Mouse (Mus musculus) midbrain, embryonic 11.5 days (tissue): Measurements from ENCODE around the gene Tomt. TPM values are rescaled to one million over a fixed set of nuclear protein-coding genes. Genes with fewer than 3 reads are reported as not detected.

Experiments
- ATAC-seq: fragments of 200-750 bp; cut with Nextera tagmentation; 2 replicates; pipeline ENCODE4 v1.8.0; 2017; ENCODE audit warnings: moderate TSS enrichment, moderate library complexity; ENCODE audit not compliant: low FRiP score
- DNase-seq: peaks from one replicate; pipeline ENCODE4 v3.0.0; 2015; ENCODE audit warnings: low spot score; ENCODE audit errors: missing footprints
- H3K27ac ChIP-seq: fragments of 300-500 bp; sonication (generic); 2 replicates; pipeline ENCODE4 v1.5.1; 2014; ENCODE audit warnings: low read depth, low read length
- H3K27me3 ChIP-seq: fragments of 300-500 bp; sonication (generic); 2 replicates; pipeline ENCODE4 v1.6.1; 2014; ENCODE audit warnings: mild to moderate bottlenecking, low read length, moderate library complexity, mixed read lengths; ENCODE audit not compliant: control insufficient read depth, insufficient read depth
- H3K36me3 ChIP-seq: fragments of 300-500 bp; sonication (generic); 2 replicates; pipeline ENCODE4 v1.6.1; 2014; ENCODE audit warnings: mild to moderate bottlenecking, low read length, moderate library complexity, mixed read lengths; ENCODE audit not compliant: control insufficient read depth, insufficient read depth
- H3K4me1 ChIP-seq: fragments of 300-500 bp; sonication (generic); 2 replicates; pipeline ENCODE4 v1.6.1; 2014; ENCODE audit warnings: low read length; ENCODE audit not compliant: control insufficient read depth, insufficient read depth
- H3K4me2 ChIP-seq: fragments of 300-500 bp; sonication (generic); 2 replicates; pipeline ENCODE4 v1.6.1; 2014; ENCODE audit warnings: mild to moderate bottlenecking, moderate library complexity
- H3K4me3 ChIP-seq: fragments of 300-500 bp; sonication (generic); 2 replicates; pipeline ENCODE4 v1.5.1; 2014; ENCODE audit warnings: low read depth, low read length
- H3K9ac ChIP-seq: fragments of 300-500 bp; sonication (generic); 2 replicates; pipeline ENCODE4 v1.6.1; 2014; ENCODE audit warnings: low read length
- H3K9me3 ChIP-seq: fragments of 300-500 bp; sonication (generic); 2 replicates; pipeline ENCODE4 v1.6.1; 2016; ENCODE audit warnings: low read length; ENCODE audit not compliant: control insufficient read depth
- WGBS: fragments of 180-500 bp; shearing (Covaris S2); extraction: QIAGEN DNeasy Blood & Tissue Kit; methylation state at CpG from one replicate; pipeline ENCODE4 v1.1.7; 2014; 5-methylcytosine and 5-hydroxymethylcytosine counted together
- polyA plus RNA-seq: library from polyadenylated mRNA; unstranded; fragments of >200 nt; fragmentation: Nextera tagmentation; extraction: Ambion mirVana; gene quantifications from 2 replicates; pipeline ENCODE4 v1.2.1, GENCODE M21; 2014

The Tomt gene
- polyA plus RNA-seq, 1 experiment from 2014 or later = 0.59 TPM

- Histone ChIP-seq H3K36me3 (peaks cover 20% of the 10 kb centered on the region), H3K4me3 (no peak overlapping the region), H3K4me1 (peaks cover 4% of the 10 kb centered on the region), H3K9ac (no peak overlapping the region), H3K9me3 (no peaks in the 10 kb centered on the region), H3K4me2 (no peak overlapping the region), H3K27me3 (no peaks in the 10 kb centered on the region), H3K27ac (no peak overlapping the region)
- WGBS = 61% methylated on average over 3 of the region's 3 CpGs
- ATAC-seq (no peak), DNase-seq (peak; percentile 78)
Observed at GRCm38 (mm10) chr7:101911982-101912381, 5.8 kb upstream of the Tomt start.

- no peak for ATAC-seq
- DNase-seq = no peak
- no peak overlapping the region for H3K9ac ChIP-seq
- H3K4me3 ChIP-seq = no peak overlapping the region
- H3K36me3 ChIP-seq = peaks cover 20% of the 10 kb centered on the region
- no peak overlapping the region for H3K27ac ChIP-seq
- no peaks in the 10 kb centered on the region for H3K9me3 ChIP-seq
- 85% methylated on average over 4 of the region's 4 CpGs for WGBS
- H3K27me3 ChIP-seq = no peaks in the 10 kb centered on the region
- peaks cover 12% of the 10 kb centered on the region for H3K4me1 ChIP-seq
- H3K4me2 ChIP-seq = no peak overlapping the region
Observed at GRCm38 (mm10) chr7:101910138-101910537, 4.0 kb upstream of the Tomt start.

- no peaks in the 10 kb centered on the region for H3K9me3 ChIP-seq
- no peak overlapping the region for H3K27ac ChIP-seq
- peaks cover 19% of the 10 kb centered on the region for H3K36me3 ChIP-seq
- WGBS = 84% methylated on average over 4 of the region's 4 CpGs
- no peak overlapping the region for H3K4me3 ChIP-seq
- peaks cover 12% of the 10 kb centered on the region for H3K4me1 ChIP-seq
- no peak for DNase-seq
- ATAC-seq = no peak
- H3K4me2 ChIP-seq = no peak overlapping the region
- no peak overlapping the region for H3K9ac ChIP-seq
- H3K27me3 ChIP-seq = no peaks in the 10 kb centered on the region
Observed at GRCm38 (mm10) chr7:101908367-101908766, 2.2 kb upstream of the Tomt start.

- 80% methylated on average over 8 of the region's 8 CpGs for WGBS
- ATAC-seq (no peak), DNase-seq (peak; percentile 75)
- H3K4me2 ChIP-seq = peak overlapping the region; percentile 63
- H3K27me3 ChIP-seq = no peaks in the 10 kb centered on the region
- no peak overlapping the region for H3K27ac ChIP-seq
- H3K9me3 ChIP-seq = no peaks in the 10 kb centered on the region
- peak overlapping the region; percentile 80 for H3K4me3 ChIP-seq
- H3K9ac ChIP-seq = peak overlapping the region; percentile 89
- H3K36me3 ChIP-seq = peaks cover 10% of the 10 kb centered on the region; the same call in 1 of the 2 replicates
- H3K4me1 ChIP-seq = peaks cover 12% of the 10 kb centered on the region
Observed at GRCm38 (mm10) chr7:101906696-101907095, 537 bp upstream of the Tomt start.

GRCm38 (mm10) chr7:101905561-101906286, 435 bp downstream of the Tomt start, which contains the start of gene Lamtor1:
Lamtor1 (plus strand) TSS chr7:101905904.
- Histone ChIP-seq H3K27me3 (no peaks in the 10 kb centered on the region), H3K4me3 (peak within 1 kb of the TSS; percentile 80), H3K4me1 (peaks cover 12% of the 10 kb centered on the region), H3K36me3 (peaks cover 4% of the 10 kb centered on the region; the same call in 1 of the 2 replicates), H3K27ac (peak within 1 kb of the TSS; percentile 89), H3K4me2 (peak within 1 kb of the TSS; percentile 63), H3K9ac (peak within 1 kb of the TSS; percentile 89), H3K9me3 (no peaks in the 10 kb centered on the region)
- under 1% methylated on average over 60 of the region's 61 CpGs for WGBS
- DNase-seq = peak; percentile 99
- ATAC-seq = peak; percentile 98

- no peaks in the 10 kb centered on the region for H3K9me3 ChIP-seq
- H3K4me3 ChIP-seq = no peak overlapping the region
- no peak for ATAC-seq
- no peak overlapping the region for H3K27ac ChIP-seq
- peaks cover 12% of the 10 kb centered on the region for H3K4me1 ChIP-seq
- no peak overlapping the region for H3K4me2 ChIP-seq
- H3K36me3 ChIP-seq = no peaks in the 10 kb centered on the region
- DNase-seq = no peak
- H3K27me3 ChIP-seq = no peaks in the 10 kb centered on the region
- no peak overlapping the region for H3K9ac ChIP-seq
Observed at GRCm38 (mm10) chr7:101902846-101903245, 3.3 kb downstream of the Tomt start.

- H3K4me2 ChIP-seq = no peak overlapping the region
- H3K4me3 ChIP-seq = no peak overlapping the region
- ATAC-seq (no peak), DNase-seq (no peak)
- no peaks in the 10 kb centered on the region for H3K27me3 ChIP-seq
- no peak overlapping the region for H3K27ac ChIP-seq
- H3K9me3 ChIP-seq = no peaks in the 10 kb centered on the region
- 92% methylated on average over 10 of the region's 10 CpGs for WGBS
- peaks cover 10% of the 10 kb centered on the region for H3K4me1 ChIP-seq
- no peak overlapping the region for H3K9ac ChIP-seq
- H3K36me3 ChIP-seq = no peaks in the 10 kb centered on the region
Observed at GRCm38 (mm10) chr7:101901969-101902368, 4.2 kb downstream of the Tomt start.

GRCm38 (mm10) chr7:101900331-101901097, 5.6 kb downstream of the Tomt start:
- no peak overlapping the region for H3K9ac ChIP-seq
- H3K9me3 ChIP-seq = no peaks in the 10 kb centered on the region
- H3K36me3 ChIP-seq = no peaks in the 10 kb centered on the region
- no peak overlapping the region for H3K4me3 ChIP-seq
- no peak overlapping the region for H3K27ac ChIP-seq
- DNase-seq (no peak), ATAC-seq (no peak)
- no peak overlapping the region for H3K4me2 ChIP-seq
- no peaks in the 10 kb centered on the region for H3K27me3 ChIP-seq
- 94% methylated on average over 16 of the region's 16 CpGs for WGBS
- H3K4me1 ChIP-seq = peaks cover 3% of the 10 kb centered on the region; the same call in 1 of the 2 replicates
